Mouse (Mus musculus) ES-Bruce4 (cell line): ENCODE measurements at regions not wholly inside any gene's neighbourhood (a gene's known extent, or its start where the extent isn't known, plus 50 kb on each side); places are given as distances from the start of the nearest gene placed in this dataset.

Source experiments
- H3K27ac ChIP-seq: 2 replicates; pipeline ENCODE4 v1.5.1; 2012; ENCODE audit warnings: low read length, inconsistent platforms; ENCODE audit not compliant: insufficient read depth
- H3K27me3 ChIP-seq: 2 replicates; pipeline ENCODE4 v1.6.1; 2012; ENCODE audit warnings: mild to moderate bottlenecking, low read length, inconsistent platforms; ENCODE audit not compliant: control insufficient read depth, poor library complexity, insufficient read depth, severe bottlenecking
- H3K36me3 ChIP-seq: 2 replicates; pipeline ENCODE4 v1.6.1; 2012; ENCODE audit warnings: inconsistent platforms, mild to moderate bottlenecking, low read length, moderate library complexity; ENCODE audit not compliant: control insufficient read depth, poor library complexity, insufficient read depth, severe bottlenecking
- H3K4me1 ChIP-seq: one replicate; pipeline ENCODE4 v1.8.1; 2011; ENCODE audit warnings: low read length; ENCODE audit not compliant: control insufficient read depth, insufficient read depth
- H3K4me3 ChIP-seq: 2 replicates; pipeline ENCODE4 v1.5.1; 2011; ENCODE audit warnings: low read depth, mild to moderate bottlenecking, low read length
- H3K9ac ChIP-seq: 2 replicates; pipeline ENCODE4 v1.6.1; 2012; ENCODE audit warnings: low read depth, mild to moderate bottlenecking, inconsistent platforms; ENCODE audit not compliant: poor library complexity, severe bottlenecking
- H3K9me3 ChIP-seq: replicated peaks from 2 replicates; pipeline ENCODE4 v1.6.1; 2012; ENCODE audit warnings: mild to moderate bottlenecking, low read length, inconsistent platforms; ENCODE audit not compliant: control insufficient read depth, poor library complexity, insufficient read depth, severe bottlenecking
- CTCF ChIP-seq: IDR thresholded peaks from one replicate; pipeline ENCODE4 v1.8.1; 2011; ENCODE audit warnings: low read depth, low read length
- EP300 ChIP-seq: IDR thresholded peaks from 2 replicates; pipeline ENCODE4 v1.6.1; 2011; ENCODE audit warnings: low read depth, low read length; ENCODE audit not compliant: insufficient read depth
- POLR2A ChIP-seq: IDR thresholded peaks from one replicate; pipeline ENCODE4 v1.8.1; 2011; ENCODE audit warnings: low read length; ENCODE audit not compliant: insufficient read depth

DNA sequence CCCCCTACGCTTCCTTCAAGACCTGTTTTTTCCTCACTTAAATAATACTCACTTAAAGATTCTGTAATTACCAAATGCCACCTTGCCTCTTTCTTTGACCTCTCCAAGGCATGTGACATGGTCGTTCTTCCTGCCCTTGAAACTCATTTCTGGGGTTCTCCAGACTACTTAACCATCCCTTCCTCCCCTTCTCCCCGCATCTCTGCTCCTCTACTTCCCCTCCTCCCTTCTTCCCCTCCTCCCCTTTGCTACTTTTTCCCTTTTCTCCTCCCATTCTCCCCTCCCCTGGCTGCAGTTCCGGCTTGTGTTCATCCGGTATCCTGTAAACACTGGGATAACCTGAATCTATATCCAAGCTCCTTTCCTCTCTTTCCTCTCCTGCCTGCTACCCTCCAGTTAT, 250.2 kb upstream of the Paip1 start:
- no peak overlapping the region for H3K9ac ChIP-seq
- H3K36me3 ChIP-seq = no peaks in the 10 kb centered on the region
- H3K4me1 ChIP-seq = no peaks in the 10 kb centered on the region
- TF ChIP-seq CTCF (no peak), POLR2A (no peak), EP300 (no peak)
- no peak overlapping the region for H3K27ac ChIP-seq
- H3K27me3 ChIP-seq = no peaks in the 10 kb centered on the region
- H3K4me3 ChIP-seq = no peak overlapping the region
- no peaks in the 10 kb centered on the region for H3K9me3 ChIP-seq

DNA sequence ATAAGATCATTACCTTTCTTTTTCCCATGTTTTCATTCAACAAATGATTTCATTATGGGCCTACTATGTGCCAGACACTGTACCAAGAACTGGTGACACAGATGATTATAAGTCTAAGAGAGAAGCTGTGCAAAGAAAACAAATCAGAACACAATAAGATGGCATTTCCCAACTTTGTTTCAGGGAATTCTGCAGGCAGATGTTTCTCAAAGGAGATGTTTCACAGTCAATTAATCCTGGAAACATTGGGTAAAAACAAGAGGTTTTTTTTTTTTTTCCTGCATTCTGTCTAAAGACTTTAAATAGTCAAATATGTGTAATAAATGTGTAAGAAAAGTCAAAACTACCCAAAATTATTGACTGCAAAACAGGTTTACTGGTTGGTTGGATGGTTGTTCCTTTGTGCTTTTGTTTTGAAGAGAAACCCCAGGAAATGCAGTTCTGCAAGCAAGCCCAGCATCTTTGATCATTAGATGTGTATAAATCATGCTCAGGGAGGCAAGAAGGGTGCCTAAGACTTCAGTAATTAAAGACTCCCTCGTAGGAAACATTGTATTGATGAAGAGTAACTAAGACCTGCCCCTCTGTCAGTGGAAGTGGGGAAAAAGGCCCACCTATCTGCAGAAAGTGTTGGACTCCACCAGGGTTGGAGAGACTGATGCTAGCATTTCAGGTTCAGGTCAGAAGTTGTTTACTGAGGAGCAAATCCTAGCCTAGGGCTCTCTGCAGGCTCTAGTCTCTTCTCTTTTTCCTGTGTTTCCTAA, 249.1 kb upstream of the Paip1 start:
- Histone ChIP-seq H3K4me3 (no peak overlapping the region), H3K4me1 (no peaks in the 10 kb centered on the region), H3K9me3 (no peaks in the 10 kb centered on the region), H3K27me3 (no peaks in the 10 kb centered on the region), H3K36me3 (no peaks in the 10 kb centered on the region), H3K27ac (no peak overlapping the region), H3K9ac (no peak overlapping the region)
- TF ChIP-seq POLR2A (no peak), CTCF (no peak), EP300 (no peak)

DNA sequence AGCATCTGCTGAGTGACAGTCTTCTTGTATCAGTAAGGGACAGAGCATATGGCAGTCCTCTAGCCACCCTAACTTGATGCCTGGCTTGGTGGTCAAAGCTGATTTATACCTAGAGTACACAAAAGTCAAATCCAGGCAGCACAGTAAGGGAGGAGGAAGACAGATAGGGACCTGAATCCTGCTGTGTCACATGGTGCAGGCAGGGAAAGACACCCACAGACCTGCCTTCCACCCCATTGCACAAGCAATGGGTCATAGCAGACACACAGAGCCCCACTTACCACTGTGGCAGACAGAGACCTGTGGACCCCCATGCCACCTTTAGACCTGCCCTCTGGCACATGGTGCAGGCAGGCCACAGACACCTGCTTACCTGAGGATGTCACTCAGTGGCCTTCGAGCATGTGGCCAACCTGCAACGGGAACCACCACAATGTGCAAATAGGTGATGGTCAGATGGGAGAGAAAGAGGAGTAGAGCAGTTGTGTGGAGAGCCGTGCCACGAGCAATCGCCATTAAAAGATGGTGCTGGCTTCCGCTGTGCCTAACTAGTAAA, 244.0 kb upstream of the Paip1 start:
- H3K27ac ChIP-seq = no peak overlapping the region
- no peaks in the 10 kb centered on the region for H3K27me3 ChIP-seq
- no peak for TF ChIP-seq CTCF
- TF ChIP-seq POLR2A = no peak
- TF ChIP-seq EP300 = no peak
- H3K9me3 ChIP-seq = no peaks in the 10 kb centered on the region; the same call in 1 of the 2 replicates
- H3K4me1 ChIP-seq = no peaks in the 10 kb centered on the region
- no peak overlapping the region for H3K9ac ChIP-seq
- H3K36me3 ChIP-seq = no peaks in the 10 kb centered on the region
- no peak overlapping the region for H3K4me3 ChIP-seq

DNA sequence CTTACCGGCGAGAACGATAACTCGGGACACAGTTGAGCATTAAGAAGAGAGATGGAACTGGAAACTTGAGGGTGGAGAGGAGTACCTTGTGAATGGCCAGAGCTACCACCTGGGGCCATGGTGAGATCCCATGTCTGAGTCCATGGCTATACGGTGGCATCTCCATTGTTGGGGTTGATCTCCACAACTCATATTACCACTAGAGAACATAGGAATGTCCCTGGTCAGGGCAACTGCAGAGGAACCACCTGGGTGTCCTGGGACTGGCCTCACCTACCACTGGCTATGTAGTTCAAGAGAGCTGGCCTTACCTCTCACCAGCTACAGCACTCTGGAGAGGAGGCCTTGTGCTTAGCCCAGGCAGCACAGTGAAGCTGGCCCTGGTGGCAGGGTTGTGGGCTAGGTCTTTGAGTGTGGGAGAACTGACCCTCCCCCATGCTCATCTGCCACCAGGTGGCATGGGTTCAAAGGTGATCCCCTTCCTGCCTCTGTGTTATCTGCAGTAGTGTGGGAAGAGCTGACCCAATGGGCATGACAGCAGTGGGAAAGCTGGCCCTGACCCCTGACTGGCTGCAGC, 242.7 kb upstream of the Paip1 start:
- Histone ChIP-seq H3K27ac (no peak overlapping the region), H3K9me3 (no peaks in the 10 kb centered on the region; the same call in 1 of the 2 replicates), H3K27me3 (no peaks in the 10 kb centered on the region), H3K4me1 (no peaks in the 10 kb centered on the region), H3K9ac (no peak overlapping the region), H3K36me3 (no peaks in the 10 kb centered on the region), H3K4me3 (no peak overlapping the region)
- no peak for TF ChIP-seq CTCF
- TF ChIP-seq POLR2A = no peak
- no peak for TF ChIP-seq EP300

DNA sequence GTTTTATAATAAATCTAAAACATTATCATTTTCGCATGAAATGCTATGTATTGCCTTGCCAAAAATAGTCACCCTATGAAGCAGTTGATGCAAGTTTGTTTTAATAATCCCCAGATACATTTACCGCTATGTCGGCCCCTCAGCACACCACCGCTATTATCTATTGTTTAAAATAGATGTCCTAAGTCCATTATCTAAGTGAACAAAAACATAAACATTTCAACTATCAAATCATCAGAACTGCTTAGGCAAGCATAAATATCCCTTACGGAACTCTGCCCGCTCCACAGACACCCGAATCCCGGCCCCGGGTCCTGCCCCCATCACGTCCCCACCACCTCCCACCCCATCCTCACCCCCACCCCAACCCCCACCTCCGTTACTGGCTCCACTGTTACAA, 196.8 kb upstream of the Paip1 start:
- Histone ChIP-seq H3K4me1 (no peaks in the 10 kb centered on the region), H3K9me3 (no peaks in the 10 kb centered on the region), H3K36me3 (no peaks in the 10 kb centered on the region), H3K27me3 (0 out of 2 replicates have a peak, but pooled peaks cover 1% of the 10 kb centered on the region), H3K27ac (no peak overlapping the region), H3K9ac (no peak overlapping the region), H3K4me3 (no peak overlapping the region)
- TF ChIP-seq CTCF = no peak
- no peak for TF ChIP-seq POLR2A
- TF ChIP-seq EP300 = no peak

DNA sequence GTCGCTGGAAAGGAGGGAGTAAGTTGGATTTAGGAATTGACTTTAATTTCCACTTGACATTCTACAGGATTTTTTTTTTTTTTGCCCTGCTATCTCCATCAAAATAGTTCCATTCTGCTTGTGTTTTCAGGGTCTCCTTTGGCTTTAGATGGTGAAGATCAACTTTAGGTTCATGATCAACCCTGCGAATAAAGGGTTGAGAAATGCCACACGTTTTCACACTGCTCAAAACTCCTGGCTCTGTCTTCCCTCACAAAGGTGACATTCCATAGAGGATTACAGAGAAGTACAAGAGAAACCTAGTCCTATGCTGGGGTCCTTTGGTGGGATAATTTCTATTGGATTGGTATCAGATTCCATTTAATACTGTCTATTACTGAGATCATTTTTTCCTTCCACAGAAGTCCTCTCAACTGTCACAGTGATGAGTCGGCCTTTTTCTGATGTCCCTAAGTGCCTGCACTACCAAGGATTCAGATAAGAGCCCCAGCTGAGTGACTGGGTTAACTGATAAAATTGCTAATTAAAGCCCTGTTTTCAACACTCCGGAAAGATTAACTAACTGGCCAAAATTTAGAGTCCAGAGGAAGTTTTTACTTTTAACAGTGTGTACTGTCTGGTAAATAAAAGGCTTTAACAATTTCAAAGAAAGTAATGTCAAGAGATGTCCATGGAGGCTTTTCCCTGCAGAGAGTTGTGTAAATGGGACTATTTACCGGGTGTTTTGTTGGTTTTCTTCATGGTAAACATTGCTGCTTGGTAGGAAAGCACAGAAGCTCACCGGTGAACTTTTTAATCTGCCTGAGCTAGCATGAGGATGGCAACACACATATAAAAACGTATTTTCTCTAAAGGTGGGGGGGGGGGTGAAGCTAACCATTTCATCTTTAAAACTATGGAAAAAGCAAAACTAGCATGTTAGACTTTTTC, 196.0 kb upstream of the Paip1 start:
- Histone ChIP-seq H3K27me3 (0 out of 2 replicates have a peak, but pooled peaks cover 1% of the 10 kb centered on the region), H3K4me3 (no peak overlapping the region), H3K9me3 (no peaks in the 10 kb centered on the region), H3K9ac (no peak overlapping the region), H3K27ac (no peak overlapping the region), H3K4me1 (no peaks in the 10 kb centered on the region), H3K36me3 (no peaks in the 10 kb centered on the region)
- TF ChIP-seq EP300 (no peak), CTCF (no peak), POLR2A (no peak)
